Mouse (Mus musculus) right cerebral cortex, postnatal 36 days (tissue): ENCODE results near the gene Sult4a1.

Source experiments
- DNase-seq, 2 experiments: peaks; one replicate each; pipeline ENCODE4 v3.0.0; 2022; ENCODE audit warnings: low spot score in 2 of 2, mixed read lengths in 1 of 2

Gene Sult4a1

DNA sequence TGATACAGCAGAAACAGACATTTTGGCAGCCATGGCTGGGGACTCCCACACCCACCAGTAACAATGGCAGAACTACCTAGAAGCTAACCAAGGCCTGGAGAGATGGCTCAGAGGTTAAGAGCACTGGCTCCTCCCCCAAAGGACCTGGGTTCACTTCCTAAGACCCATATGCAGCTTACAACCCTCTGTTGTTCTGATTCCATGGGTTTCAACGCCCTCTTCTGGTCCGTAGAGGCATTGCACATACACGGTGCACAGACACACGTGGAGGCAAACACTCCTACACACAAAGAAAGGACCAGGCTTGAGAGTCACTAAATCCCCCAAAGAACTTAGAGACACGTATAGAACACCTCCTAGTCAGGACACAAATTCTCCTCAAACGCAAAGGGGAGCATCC is 60.0 kb downstream of the Sult4a1 start:
- no peak for DNase-seq

GRCm38 (mm10) chr15:84037067-84037466 is 68.5 kb downstream of the Sult4a1 start:
- no peak for DNase-seq
